Mouse (Mus musculus) stomach, postnatal 0 days (tissue): ENCODE results near the gene Sult1a1. TPM values are rescaled to one million over a fixed set of nuclear protein-coding genes. Genes with fewer than 3 reads are reported as not detected.
"Not testable (repeated sequence)": the region's sequence is repeated elsewhere in the genome, so short reads cannot be mapped to it uniquely, and the experiment has no call there.

Source experiments
- ATAC-seq: fragments of 200-750 bp; cut with Nextera tagmentation; 2 replicates; pipeline ENCODE4 v1.8.0; 2017; ENCODE audit not compliant: low FRiP score, low TSS enrichment
- DNase-seq: peaks from one replicate; pipeline ENCODE4 v3.0.0-alpha.2; 2016; ENCODE audit warnings: low spot score
- H3K27ac ChIP-seq: fragments of 300-500 bp; sonication (generic); replicated peaks from 2 replicates; pipeline ENCODE4 v1.5.1; 2014; ENCODE audit warnings: mild to moderate bottlenecking, control low read depth
- H3K27me3 ChIP-seq: fragments of 300-500 bp; sonication (generic); 2 replicates; pipeline ENCODE4 v1.6.1; 2014; ENCODE audit warnings: low read length; ENCODE audit not compliant: control insufficient read depth, insufficient read depth
- H3K36me3 ChIP-seq: fragments of 300-500 bp; sonication (generic); 2 replicates; pipeline ENCODE4 v1.6.1; 2014; ENCODE audit warnings: low read length, mixed read lengths; ENCODE audit not compliant: control insufficient read depth, insufficient read depth
- H3K4me1 ChIP-seq: fragments of 300-500 bp; sonication (generic); replicated peaks from 2 replicates; pipeline ENCODE4 v1.6.1; 2014; ENCODE audit warnings: antibody characterized with exemption; ENCODE audit not compliant: control insufficient read depth, insufficient read depth
- H3K4me2 ChIP-seq: fragments of 300-500 bp; sonication (generic); replicated peaks from 2 replicates; pipeline ENCODE4 v1.6.1; 2014; ENCODE audit warnings: low read depth, mild to moderate bottlenecking, control low read depth, moderate library complexity
- H3K4me3 ChIP-seq: fragments of 300-500 bp; sonication (generic); 2 replicates; pipeline ENCODE4 v1.5.1; 2014; ENCODE audit warnings: low read depth, low read length, control low read depth
- H3K9ac ChIP-seq: fragments of 300-500 bp; sonication (generic); 2 replicates; pipeline ENCODE4 v1.6.1; 2014; ENCODE audit warnings: mild to moderate bottlenecking, low read length, control low read depth, mixed read lengths
- H3K9me3 ChIP-seq: fragments of 300-500 bp; sonication (generic); 2 replicates; pipeline ENCODE4 v1.6.1; 2016; ENCODE audit warnings: low read length; ENCODE audit not compliant: control insufficient read depth
- CTCF ChIP-seq: IDR thresholded peaks from 2 replicates; pipeline ENCODE4 v1.5.1; 2016; ENCODE audit warnings: antibody characterized with exemption, low read depth, mild to moderate bottlenecking, moderate library complexity
- EP300 ChIP-seq: optimal IDR thresholded peaks from 2 replicates; pipeline ENCODE3; 2016; ENCODE audit warnings: antibody characterized with exemption
- WGBS: fragments of 180-500 bp; shearing (Covaris S2); extraction: QIAGEN DNeasy Blood & Tissue Kit; methylation state at CpG from one replicate; pipeline ENCODE4 v1.1.7; 2014; 5-methylcytosine and 5-hydroxymethylcytosine counted together
- polyA plus RNA-seq: library from polyadenylated mRNA; unstranded; fragments of >200 nt; fragmentation: Nextera tagmentation; extraction: Ambion mirVana; gene quantifications from 2 replicates; pipeline ENCODE4 v1.2.1, GENCODE M21; 2015

Gene Sult1a1
- polyA plus RNA-seq, 1 experiment from 2014 or later: 10.9 TPM

- Histone ChIP-seq H3K4me2 (no peak overlapping the region), H3K9me3 (no peaks in the 10 kb centered on the region), H3K9ac (no peak overlapping the region), H3K4me3 (no peak overlapping the region), H3K36me3 (no peaks in the 10 kb centered on the region; the same call in none of the 2 replicates), H3K27ac (no peak overlapping the region), H3K27me3 (no peaks in the 10 kb centered on the region), H3K4me1 (no peaks in the 10 kb centered on the region; the same call in 1 of the 2 replicates)
- ATAC-seq: no peak
- TF ChIP-seq CTCF: no peak
- no peak for TF ChIP-seq EP300
- no peak for DNase-seq
- 83% methylated on average over 5 of the region's 5 CpGs for WGBS
Observed at GRCm38 (mm10) chr7:126691676-126692075, 15.4 kb upstream of the Sult1a1 start.

GRCm38 (mm10) chr7:126690737-126691136, 14.5 kb upstream of the Sult1a1 start:
- no peaks in the 10 kb centered on the region for H3K4me1 ChIP-seq
- 91% methylated on average over 3 of the region's 3 CpGs for WGBS
- H3K4me3 ChIP-seq: no peak overlapping the region
- ATAC-seq (no peak), DNase-seq (no peak)
- no peak overlapping the region for H3K9ac ChIP-seq
- no peak for TF ChIP-seq CTCF
- TF ChIP-seq EP300: no peak
- no peak overlapping the region for H3K4me2 ChIP-seq
- H3K27me3 ChIP-seq: no peaks in the 10 kb centered on the region
- no peaks in the 10 kb centered on the region for H3K9me3 ChIP-seq
- no peaks in the 10 kb centered on the region; the same call in none of the 2 replicates for H3K36me3 ChIP-seq
- no peak overlapping the region for H3K27ac ChIP-seq

- H3K36me3 ChIP-seq: no peaks in the 10 kb centered on the region; the same call in none of the 2 replicates
- TF ChIP-seq CTCF (no peak), EP300 (no peak)
- 82% methylated on average over 3 of the region's 3 CpGs for WGBS
- no peaks in the 10 kb centered on the region for H3K4me1 ChIP-seq
- H3K4me2 ChIP-seq: no peak overlapping the region
- no peak overlapping the region for H3K9ac ChIP-seq
- H3K27ac ChIP-seq: no peak overlapping the region
- no peaks in the 10 kb centered on the region for H3K9me3 ChIP-seq
- H3K27me3 ChIP-seq: no peaks in the 10 kb centered on the region
- H3K4me3 ChIP-seq: no peak overlapping the region
- ATAC-seq (no peak), DNase-seq (no peak)
Observed at GRCm38 (mm10) chr7:126689021-126689420, 12.8 kb upstream of the Sult1a1 start.

- DNase-seq, H3K4me3 ChIP-seq, H3K27me3 ChIP-seq, H3K4me1 ChIP-seq, ATAC-seq, H3K9ac ChIP-seq, H3K9me3 ChIP-seq, H3K36me3 ChIP-seq, H3K27ac ChIP-seq, H3K4me2 ChIP-seq: not testable (repeated sequence)
- 78% methylated on average over 4 of the region's 4 CpGs for WGBS
Observed at GRCm38 (mm10) chr7:126688156-126688555, 11.9 kb upstream of the Sult1a1 start.

- Histone ChIP-seq H3K27ac (no peak overlapping the region), H3K9me3 (no peaks in the 10 kb centered on the region), H3K9ac (no peak overlapping the region), H3K4me3 (no peak overlapping the region), H3K4me1 (0 out of 2 replicates have a peak, but pooled peaks cover 4% of the 10 kb centered on the region), H3K27me3 (no peaks in the 10 kb centered on the region), H3K36me3 (no peaks in the 10 kb centered on the region), H3K4me2 (no peak overlapping the region)
- ATAC-seq: no peak
- 69% methylated on average over 5 of the region's 5 CpGs for WGBS
- TF ChIP-seq EP300 (no peak), CTCF (no peak)
- no peak for DNase-seq
Observed at GRCm38 (mm10) chr7:126681221-126681620, 5.0 kb upstream of the Sult1a1 start.

GRCm38 (mm10) chr7:126679683-126680082, 3.5 kb upstream of the Sult1a1 start:
- H3K9ac ChIP-seq: no peak overlapping the region
- 0 out of 2 replicates have a peak, but pooled peaks cover 4% of the 10 kb centered on the region for H3K4me1 ChIP-seq
- no peaks in the 10 kb centered on the region for H3K9me3 ChIP-seq
- no peak for TF ChIP-seq EP300
- TF ChIP-seq CTCF: no peak
- H3K36me3 ChIP-seq: no peaks in the 10 kb centered on the region
- DNase-seq (no peak), ATAC-seq (no peak)
- no peak overlapping the region for H3K4me2 ChIP-seq
- H3K27ac ChIP-seq: no peak overlapping the region
- WGBS: 81% methylated on average over 5 of the region's 5 CpGs
- no peak overlapping the region for H3K4me3 ChIP-seq
- H3K27me3 ChIP-seq: no peaks in the 10 kb centered on the region
